Mouse (Mus musculus) v-Abl transformed pro-B cells (cell line): ENCODE data around the gene Klk1b1.
"Not testable (repeated sequence)": the region's sequence is repeated elsewhere in the genome, so short reads cannot be mapped to it uniquely, and the experiment has no call there.

Experiments
- in situ Hi-C, 2 experiments: fragments of 400-800 bp; cut with MboI; formaldehyde crosslinking; loops; one replicate each; pipeline ENCODE4 v1.15.1; 2025; ENCODE audit not compliant: unreplicated experiment in 2 of 2

The Klk1b1 gene

GRCm38 (mm10) chr7:43966451-43966850, at the start of gene Klk1b1:
TSS of gene Klk1b1 (plus strand) at chr7:43966751.
- in situ Hi-C loops: no loop called here

DNA sequence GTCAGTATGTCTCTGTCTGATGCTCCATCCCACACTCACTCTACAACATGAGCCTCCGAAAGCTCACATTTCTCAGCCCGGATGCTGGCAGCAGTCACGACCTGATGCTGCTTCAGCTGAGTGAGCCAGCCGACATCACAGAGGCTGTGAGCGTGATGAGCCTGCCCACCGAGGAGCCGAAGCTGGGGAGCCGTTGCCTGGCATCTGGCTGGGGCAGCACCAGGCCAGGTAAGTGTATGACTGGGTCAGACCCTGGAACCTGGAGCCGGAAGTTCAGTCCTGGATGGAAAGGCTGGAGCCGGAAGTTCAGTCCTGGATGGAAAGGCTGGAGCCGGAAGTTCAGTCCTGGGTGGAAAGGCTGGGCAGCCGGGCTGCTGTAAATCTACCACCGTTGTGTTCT, 48.1 kb upstream of the Klk1b1 start:
- in situ Hi-C loops: loop anchor here in 1 of 2 experiments (25.0 kb wide), 1 partner anchor 419 kb away; no protein-coding TSS in a partner anchor

DNA sequence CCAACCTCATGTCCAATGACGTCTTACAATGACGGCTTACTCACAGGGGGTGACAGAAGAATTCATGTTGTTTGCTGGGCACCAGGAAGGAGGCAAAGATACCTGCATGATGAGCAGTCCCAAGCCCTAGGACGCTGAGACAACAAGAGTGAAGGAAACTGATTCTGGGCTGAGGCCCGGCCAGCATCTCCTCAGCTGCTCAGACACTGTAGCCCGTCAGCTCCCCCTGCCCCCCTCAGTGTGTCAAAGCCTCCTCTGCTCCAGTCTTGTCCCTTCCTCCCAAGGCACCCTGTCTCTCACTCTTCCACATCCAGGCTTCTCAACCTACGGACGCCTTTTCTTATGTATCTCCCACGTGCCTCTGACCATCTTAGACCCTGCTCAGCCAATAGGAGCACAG, 47.7 kb upstream of the Klk1b1 start:
- in situ Hi-C loops: loop anchor here in 1 of 2 experiments (25.0 kb wide), 1 partner anchor 418 kb away; no protein-coding TSS in a partner anchor

DNA sequence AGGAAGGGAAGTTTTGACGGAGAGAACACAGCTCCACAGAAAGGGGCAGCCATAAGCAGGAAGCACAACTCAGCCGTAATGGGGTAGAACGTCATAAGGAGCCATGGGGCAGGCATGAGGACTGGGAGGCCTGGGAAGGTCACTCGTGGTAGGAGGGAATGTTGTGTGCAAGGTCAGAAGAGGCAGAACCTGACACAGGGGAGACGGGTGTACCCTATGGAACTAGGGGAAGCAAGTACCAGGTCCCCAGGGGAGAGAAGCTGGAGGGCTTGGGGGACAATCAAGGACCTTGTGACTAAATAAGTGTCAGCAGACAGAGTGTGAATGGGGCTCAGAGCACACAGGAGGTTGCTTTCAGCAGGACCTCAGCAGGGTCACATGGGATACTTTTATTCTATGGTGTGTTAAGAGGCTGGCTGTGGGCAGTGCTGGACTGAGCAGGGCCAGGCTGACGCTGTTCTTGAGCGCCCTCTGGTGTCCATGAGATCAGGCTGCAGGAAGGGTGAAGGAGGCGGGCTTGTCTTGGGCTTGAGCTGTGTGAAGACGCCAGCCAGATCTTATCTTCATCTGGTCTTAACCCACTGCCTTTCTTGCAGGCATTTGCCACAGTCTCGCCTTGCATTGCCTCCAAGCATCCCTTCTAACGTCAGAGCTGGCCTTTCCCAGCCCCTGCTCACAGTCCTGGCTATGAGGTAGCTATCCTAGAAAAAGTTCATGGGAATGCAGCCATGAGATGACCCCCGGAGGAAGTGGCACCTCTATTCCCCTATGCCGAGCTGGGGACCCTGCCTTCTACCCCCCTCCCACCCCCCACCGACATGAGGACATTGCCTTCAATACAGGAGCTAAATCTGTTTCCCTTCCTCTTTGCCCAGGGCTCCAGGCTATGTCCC, 46.7 kb upstream of the Klk1b1 start:
- in situ Hi-C loops: loop anchor here in 1 of 2 experiments (25.0 kb wide), 1 partner anchor 417 kb away; no protein-coding TSS in a partner anchor

DNA sequence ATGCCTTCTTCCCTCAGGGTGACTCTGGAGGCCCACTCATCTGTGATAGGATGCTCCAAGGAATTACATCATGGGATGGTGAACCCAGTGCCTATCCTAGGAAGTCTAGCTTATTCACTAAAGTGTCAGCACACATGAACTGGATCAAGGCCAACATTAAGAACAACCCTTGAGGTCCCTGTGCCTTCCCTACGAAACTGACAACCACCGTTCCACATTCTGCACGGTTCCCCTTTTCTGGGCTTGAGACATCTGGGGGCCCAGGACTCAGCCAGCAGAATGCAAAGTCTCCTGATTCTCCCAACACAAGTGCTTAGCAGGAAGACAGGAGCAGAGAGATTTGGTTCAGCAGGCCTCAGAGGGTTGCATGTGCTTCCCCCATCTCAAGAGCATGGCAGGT, 46.0 kb upstream of the Klk1b1 start:
- in situ Hi-C loops: loop anchor here in 1 of 2 experiments (25.0 kb wide), 1 partner anchor 417 kb away; no protein-coding TSS in a partner anchor

DNA sequence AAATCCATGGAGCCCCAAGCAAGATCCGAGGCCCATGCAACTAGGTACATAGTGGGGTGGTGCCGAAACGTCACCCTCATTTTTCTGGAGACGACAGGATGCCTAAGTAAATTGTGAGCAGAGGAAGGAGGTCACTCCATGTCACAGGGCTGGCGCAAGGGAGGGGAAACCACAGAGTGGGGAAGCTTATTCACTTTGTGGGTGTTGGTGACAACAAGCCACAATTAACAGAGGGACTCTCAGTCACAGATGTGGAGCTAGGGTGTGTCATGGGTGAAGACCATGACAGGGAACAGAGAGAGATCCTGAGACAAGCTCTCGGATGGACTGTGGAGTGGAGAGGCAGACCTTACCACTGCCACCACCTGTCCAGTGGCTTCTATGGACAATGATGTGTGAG, 45.5 kb upstream of the Klk1b1 start:
- in situ Hi-C loops: loop anchor here in 1 of 2 experiments (25.0 kb wide), 1 partner anchor 416 kb away; no protein-coding TSS in a partner anchor

DNA sequence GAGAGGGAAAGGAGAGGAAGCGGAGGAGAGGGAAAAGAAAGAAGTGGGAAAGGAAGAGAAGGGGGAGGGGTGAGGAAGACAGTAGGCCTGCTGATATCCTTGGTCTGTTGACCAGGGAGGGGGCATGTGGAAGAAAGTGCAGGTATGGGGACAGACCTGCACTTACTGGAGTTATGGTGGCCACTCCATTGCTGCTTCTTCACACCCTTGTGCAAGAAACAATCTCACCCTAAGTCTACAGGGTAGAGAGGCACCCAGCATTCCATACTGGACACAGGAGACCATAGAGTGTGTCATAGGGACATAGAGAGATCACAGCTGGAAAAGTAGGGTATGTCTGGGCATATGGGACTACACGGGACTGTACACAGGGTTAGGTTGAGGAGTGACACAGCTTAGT, 44.6 kb upstream of the Klk1b1 start:
- in situ Hi-C loops: loop anchor here in 1 of 2 experiments (25.0 kb wide), 1 partner anchor 415 kb away; no protein-coding TSS in a partner anchor

DNA sequence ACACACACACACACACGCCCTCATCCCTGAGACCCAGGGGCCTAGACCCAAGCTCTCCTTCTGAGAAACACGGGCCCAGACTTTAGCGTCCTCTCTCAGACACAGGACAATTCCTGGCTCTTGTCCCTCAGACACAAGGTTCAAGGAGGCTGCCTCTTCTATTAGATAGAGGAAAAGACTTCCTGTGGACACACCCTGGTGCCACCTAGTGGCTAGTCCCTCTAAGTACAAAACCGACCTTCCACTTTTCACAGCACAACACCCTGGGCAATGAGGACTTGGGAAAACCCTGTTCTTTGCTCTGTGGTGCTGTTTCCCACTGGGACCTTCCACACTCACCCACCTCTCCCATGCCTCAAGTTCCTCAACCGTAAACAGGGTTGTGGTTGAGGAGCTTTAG, 40.6 kb upstream of the Klk1b1 start:
- in situ Hi-C loops: no loop called here

DNA sequence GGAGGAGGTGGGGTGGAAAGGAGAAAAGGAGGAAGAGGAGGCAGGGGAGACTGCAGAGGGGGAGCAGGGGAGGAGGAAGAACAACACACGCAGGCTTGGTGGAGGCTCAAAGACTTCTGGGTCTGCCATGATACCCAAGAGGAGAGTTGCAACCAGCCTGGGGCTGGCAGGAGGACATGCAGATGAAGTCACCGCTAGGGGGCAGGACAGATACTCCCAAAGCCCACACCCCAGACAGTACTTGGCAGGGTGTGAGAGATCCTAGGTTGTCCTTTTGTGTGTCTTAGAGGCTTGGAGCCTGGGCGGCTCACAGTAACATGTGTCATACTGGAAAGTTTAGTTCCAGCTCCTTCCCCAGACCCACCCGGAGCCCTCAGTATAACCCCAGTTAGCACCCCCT, 38.0 kb upstream of the Klk1b1 start:
- in situ Hi-C loops: no loop called here

- in situ Hi-C loops: no loop called here
Observed at GRCm38 (mm10) chr7:43932337-43932736, 34.2 kb upstream of the Klk1b1 start.

GRCm38 (mm10) chr7:43933440-43933839, 33.1 kb upstream of the Klk1b1 start, which contains the start of gene Klk15:
TSS of gene Klk15 (plus strand) at chr7:43933740.
- in situ Hi-C loops: no loop called here

GRCm38 (mm10) chr7:43934747-43935146, 31.8 kb upstream of the Klk1b1 start:
- in situ Hi-C loops: no loop called here

- in situ Hi-C loops: no loop called here
Observed at GRCm38 (mm10) chr7:43936551-43936950, 30.0 kb upstream of the Klk1b1 start.

GRCm38 (mm10) chr7:43942293-43942692, 24.3 kb upstream of the Klk1b1 start:
- in situ Hi-C loops: not testable (repeated sequence)

GRCm38 (mm10) chr7:43944727-43945264, 21.8 kb upstream of the Klk1b1 start:
- in situ Hi-C loops: no loop called here

DNA sequence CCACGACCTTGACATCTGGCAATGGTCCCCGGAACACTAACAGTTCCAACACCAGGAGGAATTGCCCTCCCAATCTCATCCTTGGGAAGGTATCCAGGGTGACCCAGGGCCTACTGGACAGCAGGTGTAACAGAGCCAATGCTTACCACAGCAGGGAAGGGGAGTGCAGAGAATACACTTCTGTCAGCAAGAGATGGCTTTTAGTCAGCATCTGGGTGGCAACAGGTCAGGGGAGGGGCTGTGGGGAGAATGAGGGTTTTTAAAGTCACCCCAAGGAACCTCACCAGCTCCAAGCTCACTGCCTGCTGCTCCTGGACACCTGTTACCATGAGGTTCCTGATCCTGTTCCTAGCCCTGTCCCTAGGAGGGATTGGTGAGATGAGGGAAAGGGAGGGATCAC, 16.2 kb upstream of the Klk1b1 start, which contains the start of gene Klk1b8:
Klk1b8 (plus strand) TSS at position 301 of the 400 bp plus-strand sequence.
- in situ Hi-C loops: no loop called here

GRCm38 (mm10) chr7:43952703-43953102, 13.8 kb upstream of the Klk1b1 start:
- in situ Hi-C loops: no loop called here

DNA sequence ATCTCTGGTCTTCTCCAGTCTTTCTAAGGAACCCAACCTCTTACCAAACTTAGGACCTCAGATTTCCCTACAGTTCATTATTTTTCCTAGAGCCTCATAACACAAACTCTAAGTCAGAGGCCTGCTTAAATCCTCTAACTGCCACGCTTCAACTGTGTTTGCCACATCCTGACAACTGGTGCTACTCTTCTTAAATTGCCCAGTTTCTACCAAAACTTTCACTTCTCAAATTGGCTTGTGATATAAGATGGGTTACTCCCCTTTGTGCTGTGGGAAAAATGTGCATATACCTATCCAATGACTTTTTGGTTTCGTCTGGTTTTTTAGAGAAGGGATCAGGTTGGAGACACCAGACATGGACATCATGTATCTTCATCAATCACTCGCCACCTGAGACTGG, 507 bp downstream of the Klk1b1 start:
- in situ Hi-C loops: no loop called here

DNA sequence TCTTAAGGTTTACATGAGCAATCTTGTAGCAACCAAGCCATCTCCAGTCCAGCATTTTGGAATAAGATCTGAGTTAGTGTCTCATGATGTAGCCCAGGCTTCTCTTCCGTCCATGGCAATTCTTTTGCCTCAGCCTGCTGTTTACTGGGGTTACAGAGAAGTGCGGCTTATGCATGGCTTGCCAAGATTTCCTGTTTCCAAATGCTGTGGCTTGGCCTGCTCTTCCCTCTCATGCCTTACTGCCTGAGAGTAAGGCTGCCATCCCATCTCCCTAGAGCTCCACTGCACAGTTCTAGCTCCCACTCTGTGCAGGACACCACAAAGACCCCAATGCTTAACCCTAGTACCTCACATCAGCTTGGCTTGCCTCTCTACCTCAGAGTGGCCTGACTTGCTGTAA, 1.1 kb downstream of the Klk1b1 start:
- in situ Hi-C loops: no loop called here

GRCm38 (mm10) chr7:43975761-43976160, 9.2 kb downstream of the Klk1b1 start, which contains the start of gene Klk1b9:
TSS of gene Klk1b9 (plus strand) at chr7:43976061.
- in situ Hi-C loops: not testable (repeated sequence)

- in situ Hi-C loops: no loop called here
Observed at GRCm38 (mm10) chr7:43985657-43986056, 19.1 kb downstream of the Klk1b1 start.
